Mouse (Mus musculus) megakaryocyte, embryonic 14.5 days (primary cell): ENCODE data around the gene Cnot11.

Experiments
- FLI1 ChIP-seq: IDR thresholded peaks from 2 replicates; pipeline ENCODE4 v1.6.1; 2012; ENCODE audit warnings: low read length, inconsistent platforms, mixed read lengths
- GATA1 ChIP-seq: IDR thresholded peaks from 3 replicates; pipeline ENCODE4 v1.6.1; 2012; ENCODE audit warnings: mixed read lengths, low read length, inconsistent platforms, borderline replicate concordance

DNA sequence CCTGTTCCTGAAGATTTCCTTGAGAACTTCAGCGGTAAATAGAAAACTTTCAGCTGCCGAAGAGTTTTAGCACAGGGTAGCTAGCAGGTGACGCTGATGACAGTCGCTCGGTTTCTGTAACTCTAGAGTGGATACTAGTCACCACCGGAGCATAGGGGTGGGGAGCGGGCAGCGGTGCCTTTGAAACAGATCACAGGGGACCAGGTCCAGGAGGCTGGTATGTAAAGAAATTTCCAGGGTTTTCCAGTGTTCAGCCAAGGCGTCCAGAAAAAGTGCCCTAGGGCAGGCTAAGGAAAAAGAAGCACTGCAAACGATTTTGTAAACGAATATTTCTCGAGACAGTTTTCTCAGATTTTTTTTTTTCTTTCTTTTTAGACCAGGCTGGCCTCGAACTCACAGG lies at the start of gene Cnot11:
- TF ChIP-seq GATA1 (no peak), FLI1 (no peak)
